Mouse (Mus musculus): Measurements from ENCODE around the gene Rnaseh2a. TPM values are rescaled to one million over a fixed set of nuclear protein-coding genes. Genes with fewer than 3 reads are reported as not detected.

Rnaseh2a gene
- polyA plus RNA-seq, 1 experiment from 2014 or later: 137 TPM

DNA sequence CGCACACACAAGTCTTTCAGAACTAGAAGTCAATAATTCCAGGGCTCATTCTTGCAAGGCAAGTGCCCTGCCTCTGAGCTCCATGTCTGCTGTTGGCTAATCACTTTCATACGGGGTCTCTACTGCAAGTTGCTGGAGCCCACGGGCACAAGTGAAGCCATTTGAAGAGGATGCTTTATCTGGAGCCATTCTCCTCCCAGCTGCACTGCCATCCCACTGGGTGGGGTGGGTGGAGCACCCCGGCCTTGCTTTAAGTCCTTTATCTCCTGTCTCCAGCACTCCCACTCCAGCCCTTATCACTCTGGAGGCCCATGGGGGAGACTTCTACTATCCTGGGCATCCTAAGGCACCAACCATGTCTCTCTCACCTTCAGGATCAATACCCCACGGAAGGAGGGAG is 1.3 kb upstream of the Rnaseh2a start:
- no peak for DNase-seq (ENCODE audit: low spot score)
- Histone ChIP-seq H3K36me3 (peaks cover 51% of the 10 kb centered on the region), H3K4me3 (peak overlapping the region; percentile 89), H3K27ac (peak overlapping the region; percentile 99), H3K27me3 (ENCODE audit: insufficient read depth, poor library complexity, severe bottlenecking) (no peaks in the 10 kb centered on the region), H3K4me1 (replicated peaks) (peaks cover 53% of the 10 kb centered on the region), H3K9me3 (no peaks in the 10 kb centered on the region)
- 72% methylated on average over 5 of the region's 5 CpGs for WGBS

- peaks cover 48% of the 10 kb centered on the region for H3K36me3 ChIP-seq
- 14% methylated on average over 21 of the region's 21 CpGs for WGBS
- peaks cover 53% of the 10 kb centered on the region for H3K4me1 ChIP-seq (replicated peaks)
- H3K4me3 ChIP-seq: peak overlapping the region; percentile 89
- no peaks in the 10 kb centered on the region for H3K9me3 ChIP-seq
- H3K27me3 ChIP-seq (ENCODE audit: insufficient read depth, poor library complexity, severe bottlenecking): no peaks in the 10 kb centered on the region
- DNase-seq (ENCODE audit: low spot score): no peak
- H3K27ac ChIP-seq: peak overlapping the region; percentile 99
Observed at GRCm38 (mm10) chr8:84970135-84970790, 696 bp upstream of the Rnaseh2a start.

GRCm38 (mm10) chr8:84968650-84969049 is 917 bp downstream of the Rnaseh2a start:
- H3K27me3 ChIP-seq (ENCODE audit: insufficient read depth, poor library complexity, severe bottlenecking): no peaks in the 10 kb centered on the region
- peak overlapping the region; percentile 89 for H3K4me3 ChIP-seq
- H3K9me3 ChIP-seq: no peaks in the 10 kb centered on the region
- H3K36me3 ChIP-seq: peaks cover 38% of the 10 kb centered on the region
- H3K4me1 ChIP-seq (replicated peaks): peaks cover 55% of the 10 kb centered on the region
- WGBS: 24% methylated on average over 2 of the region's 2 CpGs
- no peak for DNase-seq (ENCODE audit: low spot score)
- peak overlapping the region; percentile 99 for H3K27ac ChIP-seq

DNA sequence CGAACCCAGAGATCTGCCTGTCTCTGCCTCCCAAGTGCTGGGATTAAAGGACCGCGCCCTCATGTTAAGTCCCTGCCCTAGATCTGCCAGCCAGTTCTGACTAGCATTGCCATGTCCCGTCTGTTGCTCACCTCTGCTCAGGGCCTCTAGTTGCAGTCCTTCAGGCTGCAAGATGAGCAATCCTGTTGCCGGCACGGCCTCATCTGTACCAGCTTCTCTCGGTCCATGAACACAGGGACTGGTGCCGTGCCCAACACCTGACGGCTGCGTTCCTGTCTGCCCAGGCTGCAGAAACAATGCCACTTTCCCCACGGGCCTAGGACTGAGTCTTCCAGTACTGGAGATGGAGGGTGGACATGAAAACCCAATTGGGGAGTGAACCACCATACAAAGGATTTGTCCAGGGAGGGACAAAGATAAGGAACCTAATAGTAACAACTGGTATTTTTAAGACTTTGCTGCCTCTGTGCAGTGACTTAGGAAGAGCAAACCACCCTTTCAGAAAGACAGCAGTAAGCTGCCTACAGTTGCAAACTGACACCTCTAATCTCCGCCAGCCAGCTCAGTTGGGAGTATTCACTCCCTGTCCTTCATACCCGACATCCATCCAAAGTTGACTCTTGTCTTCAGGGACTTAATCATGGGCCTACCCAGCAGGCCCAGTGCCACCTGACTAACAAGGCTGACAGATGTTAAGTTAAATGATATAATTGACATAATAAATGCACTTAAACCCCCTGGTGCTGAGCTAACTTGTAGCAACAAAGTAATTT is 1.8 kb downstream of the Rnaseh2a start:
- Histone ChIP-seq H3K4me1 (replicated peaks) (peaks cover 55% of the 10 kb centered on the region), H3K27me3 (ENCODE audit: insufficient read depth, poor library complexity, severe bottlenecking) (no peaks in the 10 kb centered on the region), H3K9me3 (no peaks in the 10 kb centered on the region), H3K27ac (no peak overlapping the region; the same call in 1 of the 2 replicates), H3K4me3 (peak overlapping the region; percentile 89; the same call in 1 of the 2 replicates), H3K36me3 (peaks cover 33% of the 10 kb centered on the region)
- DNase-seq (ENCODE audit: low spot score): no peak
- 89% methylated on average over 13 of the region's 13 CpGs for WGBS

DNA sequence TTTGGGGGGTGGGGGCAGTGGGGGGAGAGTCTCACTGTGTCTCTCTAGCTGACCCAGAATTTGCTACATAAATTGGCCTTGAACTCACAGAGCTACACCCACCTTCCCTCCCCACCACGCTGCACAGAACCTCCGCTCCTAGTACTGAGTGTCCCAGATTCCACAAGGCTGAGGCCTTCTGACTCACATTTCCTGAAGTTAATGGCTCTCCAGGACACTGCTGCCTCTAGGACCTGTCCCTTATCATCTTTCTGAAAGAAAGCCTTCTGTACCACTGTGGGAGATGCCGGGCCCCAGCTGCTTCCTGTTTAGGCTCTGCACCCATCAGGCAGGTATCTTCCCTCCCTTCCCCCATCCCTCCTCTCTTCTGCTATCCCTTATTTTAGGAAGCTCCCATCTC is 3.0 kb downstream of the Rnaseh2a start:
- Histone ChIP-seq H3K27ac (0 out of 2 replicates have a peak overlapping the region, but pooled peaks have one; percentile 89), H3K9me3 (no peaks in the 10 kb centered on the region), H3K36me3 (peaks cover 33% of the 10 kb centered on the region), H3K4me3 (peak overlapping the region; percentile 80; the same call in 1 of the 2 replicates), H3K4me1 (replicated peaks) (peaks cover 55% of the 10 kb centered on the region), H3K27me3 (ENCODE audit: insufficient read depth, poor library complexity, severe bottlenecking) (no peaks in the 10 kb centered on the region)
- 52% methylated on average over 3 of the region's 3 CpGs for WGBS
- no peak for DNase-seq (ENCODE audit: low spot score)

DNA sequence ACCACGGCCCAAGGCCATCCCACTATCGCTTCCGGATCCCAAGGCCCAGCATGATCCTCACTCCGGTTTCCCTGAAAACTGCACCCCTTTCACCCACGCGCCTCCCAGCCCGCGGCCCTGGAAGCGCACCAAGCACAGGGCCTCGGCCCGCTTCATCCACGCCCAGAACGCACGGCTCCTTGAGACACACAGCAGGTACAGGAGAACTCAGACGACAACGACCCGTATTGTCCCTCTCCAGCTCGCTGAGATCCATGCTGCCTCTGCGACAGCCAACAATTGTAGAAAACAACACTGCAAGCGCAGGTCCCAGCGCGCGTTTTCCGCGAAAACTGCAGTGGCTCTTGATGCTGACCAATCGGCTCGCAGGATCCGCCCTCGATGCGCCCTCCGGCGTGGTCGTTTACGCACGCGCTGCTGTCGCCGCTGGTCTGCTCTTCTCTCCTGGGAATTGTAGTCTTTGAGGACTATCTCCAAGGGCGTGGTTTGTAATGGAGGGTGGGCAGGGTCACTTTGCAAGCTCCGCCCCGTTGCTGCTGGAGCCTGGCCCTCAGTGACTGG is 3.8 kb downstream of the Rnaseh2a start:
- peak overlapping the region; percentile 80 for H3K4me3 ChIP-seq
- no peaks in the 10 kb centered on the region for H3K9me3 ChIP-seq
- H3K4me1 ChIP-seq (replicated peaks): peaks cover 47% of the 10 kb centered on the region
- under 1% methylated on average over 41 of the region's 41 CpGs for WGBS
- DNase-seq (ENCODE audit: low spot score): peak; percentile 95
- peaks cover 33% of the 10 kb centered on the region for H3K36me3 ChIP-seq
- no peaks in the 10 kb centered on the region for H3K27me3 ChIP-seq (ENCODE audit: insufficient read depth, poor library complexity, severe bottlenecking)
- peak overlapping the region; percentile 89 for H3K27ac ChIP-seq

GRCm38 (mm10) chr8:84963952-84964351 is 5.6 kb downstream of the Rnaseh2a start:
- WGBS: 88% methylated on average over 4 of the region's 4 CpGs
- DNase-seq (ENCODE audit: low spot score): no peak

DNA sequence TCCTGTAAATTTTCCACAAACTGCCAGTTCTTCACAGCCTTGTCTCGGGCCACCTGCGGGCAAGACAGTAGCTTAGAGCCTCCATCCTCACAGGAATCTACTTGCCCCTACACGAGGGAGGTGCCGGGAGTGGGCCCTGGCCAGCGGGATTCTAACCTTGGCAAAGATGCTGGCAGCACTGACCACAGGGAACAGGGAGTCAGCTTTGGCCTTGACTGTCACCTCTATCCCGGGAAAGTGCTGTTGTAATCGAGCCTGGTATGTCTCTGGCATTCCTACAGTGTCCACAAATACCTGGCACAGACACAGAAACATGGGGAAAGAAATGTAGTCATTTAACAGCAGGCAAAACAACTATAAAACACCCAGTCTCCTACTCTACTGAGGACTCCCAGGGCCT is 9.8 kb downstream of the Rnaseh2a start:
- 89% methylated on average over 7 of the region's 7 CpGs for WGBS
- Histone ChIP-seq H3K9me3 (no peaks in the 10 kb centered on the region), H3K4me1 (replicated peaks) (peaks cover 1% of the 10 kb centered on the region), H3K4me3 (no peak overlapping the region), H3K27ac (no peak overlapping the region), H3K36me3 (peaks cover 78% of the 10 kb centered on the region), H3K27me3 (ENCODE audit: insufficient read depth, poor library complexity, severe bottlenecking) (no peaks in the 10 kb centered on the region)
- DNase-seq (ENCODE audit: low spot score): no peak

More at GRCm38 (mm10) chr8:84963952-84964351, 5.6 kb downstream of the Rnaseh2a start:
- H3K4me1 ChIP-seq (replicated peaks): peaks cover 36% of the 10 kb centered on the region
- H3K4me3 ChIP-seq: peak overlapping the region; percentile 0; the same call in 1 of the 2 replicates
- H3K27me3 ChIP-seq (ENCODE audit: insufficient read depth, poor library complexity, severe bottlenecking): no peaks in the 10 kb centered on the region
- H3K36me3 ChIP-seq: peaks cover 46% of the 10 kb centered on the region
- H3K27ac ChIP-seq: no peak overlapping the region
- H3K9me3 ChIP-seq: no peaks in the 10 kb centered on the region

DNA sequence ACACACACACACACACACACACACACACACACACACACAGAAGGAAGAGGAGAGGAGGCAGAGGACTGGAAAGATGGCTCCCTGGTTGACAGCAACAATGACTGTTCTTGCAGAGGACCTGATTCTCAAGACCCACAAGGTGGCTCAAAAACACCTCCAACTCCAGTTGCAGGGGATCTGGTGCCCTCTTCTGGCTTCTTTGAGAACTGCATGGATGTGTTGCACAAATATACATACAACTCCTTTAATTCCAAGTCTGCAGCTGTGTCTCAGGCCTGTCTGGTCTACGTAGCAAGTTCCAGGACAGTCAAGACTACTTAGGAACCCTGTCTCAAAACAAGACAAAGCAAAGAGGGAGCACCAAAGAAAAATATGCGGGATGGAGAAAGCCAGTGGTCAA is 12.8 kb downstream of the Rnaseh2a start:
- Histone ChIP-seq H3K4me1 (replicated peaks) (peaks cover 8% of the 10 kb centered on the region), H3K27me3 (ENCODE audit: insufficient read depth, poor library complexity, severe bottlenecking) (peaks cover 18% of the 10 kb centered on the region), H3K36me3 (peaks cover 58% of the 10 kb centered on the region), H3K4me3 (no peak overlapping the region), H3K27ac (no peak overlapping the region), H3K9me3 (no peaks in the 10 kb centered on the region)
- 49% methylated on average over 2 of the region's 2 CpGs for WGBS
- DNase-seq (ENCODE audit: low spot score): peak; percentile 73

DNA sequence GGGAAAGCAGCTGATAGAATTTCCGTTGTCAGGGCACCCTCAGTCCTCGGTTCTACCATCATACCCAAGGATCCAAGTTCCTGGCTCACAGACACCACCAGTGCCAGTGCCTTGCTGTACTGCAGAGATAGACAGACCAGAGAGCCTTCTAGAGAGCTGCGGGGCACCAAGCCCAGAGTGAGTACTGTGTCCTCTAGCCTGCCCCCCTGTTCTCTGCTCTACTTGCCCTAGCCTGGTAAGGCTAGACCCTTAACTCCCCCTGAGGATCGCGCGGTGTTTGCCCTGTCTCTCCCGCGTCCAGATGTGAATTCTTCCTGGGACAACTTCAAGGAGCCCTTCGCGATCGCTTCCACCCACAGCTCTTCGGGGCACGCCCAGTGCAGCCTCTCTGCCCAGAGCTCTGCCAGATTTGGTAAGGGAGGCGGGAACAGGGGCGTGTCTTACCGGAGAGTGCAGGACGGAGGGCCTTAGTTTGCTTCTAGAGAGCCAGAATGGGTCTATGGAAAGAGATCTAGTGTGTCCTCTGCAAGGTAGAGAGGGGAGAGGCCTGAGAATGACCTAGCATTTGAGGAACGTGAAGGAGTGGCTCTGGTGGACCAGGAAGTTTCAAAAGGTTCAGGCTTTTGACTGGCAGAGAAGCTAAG is 16.8 kb downstream of the Rnaseh2a start:
- DNase-seq (ENCODE audit: low spot score): no peak
- H3K9me3 ChIP-seq: no peaks in the 10 kb centered on the region
- peaks cover 8% of the 10 kb centered on the region for H3K4me1 ChIP-seq (replicated peaks)
- no peak overlapping the region for H3K27ac ChIP-seq
- H3K36me3 ChIP-seq: peaks cover 20% of the 10 kb centered on the region
- H3K4me3 ChIP-seq: 0 out of 2 replicates have a peak overlapping the region, but pooled peaks have one; percentile 11
- H3K27me3 ChIP-seq (ENCODE audit: insufficient read depth, poor library complexity, severe bottlenecking): peaks cover 58% of the 10 kb centered on the region
- WGBS: 9% methylated on average over 18 of the region's 18 CpGs

- peaks cover 29% of the 10 kb centered on the region for H3K4me1 ChIP-seq (replicated peaks)
- WGBS: 22% methylated on average over 12 of the region's 12 CpGs
- DNase-seq (ENCODE audit: low spot score): no peak
- H3K36me3 ChIP-seq: no peaks in the 10 kb centered on the region
- no peak overlapping the region for H3K27ac ChIP-seq
- peaks cover 86% of the 10 kb centered on the region for H3K27me3 ChIP-seq (ENCODE audit: insufficient read depth, poor library complexity, severe bottlenecking)
- H3K4me3 ChIP-seq: no peak overlapping the region
- no peaks in the 10 kb centered on the region for H3K9me3 ChIP-seq
Observed at GRCm38 (mm10) chr8:84949753-84950152, 19.8 kb downstream of the Rnaseh2a start.

DNA sequence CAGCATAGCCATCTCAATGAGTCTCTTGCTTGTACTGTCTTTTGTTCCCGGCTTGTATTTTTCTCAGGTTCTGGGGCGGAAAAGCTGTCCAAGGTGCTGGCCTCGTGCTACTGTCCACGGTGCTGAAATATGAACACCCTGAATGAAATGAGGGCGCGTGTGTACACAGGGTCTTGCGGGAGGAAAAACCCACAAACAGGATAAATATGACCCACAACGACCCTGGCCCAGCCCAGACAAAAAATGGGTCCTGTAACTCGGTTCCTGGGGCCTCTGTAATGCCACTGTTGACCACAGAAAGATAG is 22.4 kb downstream of the Rnaseh2a start:
- WGBS: 16% methylated on average over 9 of the region's 9 CpGs
- H3K4me3 ChIP-seq: no peak overlapping the region
- peaks cover 32% of the 10 kb centered on the region for H3K4me1 ChIP-seq (replicated peaks)

More for the DNA sequence above, 22.4 kb downstream of the Rnaseh2a start:
- Histone ChIP-seq H3K27ac (no peak overlapping the region), H3K9me3 (no peaks in the 10 kb centered on the region), H3K36me3 (no peaks in the 10 kb centered on the region), H3K27me3 (ENCODE audit: insufficient read depth, poor library complexity, severe bottlenecking) (peaks cover 94% of the 10 kb centered on the region)
- peak; percentile 53 for DNase-seq (ENCODE audit: low spot score)
